Mouse (Mus musculus): ENCODE measurements at regions not wholly inside any gene's neighbourhood (a gene's known extent, or its start where the extent isn't known, plus 50 kb on each side); places are given as distances from the start of the nearest gene placed in this dataset.

DNA sequence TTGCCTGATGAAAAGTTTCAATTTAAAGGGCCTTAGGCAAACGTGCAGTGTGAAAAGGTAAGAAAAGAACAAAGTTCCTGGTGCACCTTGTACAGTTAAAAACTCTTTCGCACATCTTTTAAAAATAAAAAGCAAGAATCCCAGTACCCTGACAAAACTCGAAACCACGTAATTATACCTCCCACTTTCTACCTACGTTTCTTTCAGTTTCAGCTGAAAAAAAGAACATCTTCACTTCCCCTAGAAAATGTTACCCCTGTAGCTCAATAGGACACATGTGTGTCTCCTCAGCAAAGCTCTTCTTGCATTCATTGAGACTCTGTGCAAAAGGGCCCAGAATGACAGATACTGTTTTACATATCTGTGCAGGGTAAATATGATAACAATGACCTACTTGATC lies 113.2 kb downstream of the Spry2 start:
- no peak for DNase-seq (ENCODE audit: extremely low read depth, low read depth)

DNA sequence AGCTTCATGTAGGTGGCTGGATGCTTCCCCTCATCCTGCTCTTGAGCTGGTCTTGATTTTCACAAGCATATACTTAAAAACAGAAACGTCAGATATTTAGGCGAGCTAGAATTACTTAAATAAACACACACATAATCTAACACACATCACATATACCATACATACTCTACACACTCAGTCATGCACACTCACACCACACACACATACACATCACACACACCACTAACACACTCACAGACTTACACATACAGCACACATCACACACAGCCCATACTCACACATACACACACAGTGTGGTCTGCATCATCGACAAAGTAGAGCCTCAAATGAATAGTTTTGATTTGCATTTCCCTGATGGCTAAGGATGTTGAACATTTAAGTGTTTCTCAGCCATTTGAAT lies 116.9 kb downstream of the Spry2 start:
- no peak for DNase-seq (ENCODE audit: extremely low read depth, low read depth)

GRCm38 (mm10) chr14:105779349-105779748 lies 117.3 kb downstream of the Spry2 start:
- DNase-seq (ENCODE audit: extremely low read depth, low read depth), result no peak

DNA sequence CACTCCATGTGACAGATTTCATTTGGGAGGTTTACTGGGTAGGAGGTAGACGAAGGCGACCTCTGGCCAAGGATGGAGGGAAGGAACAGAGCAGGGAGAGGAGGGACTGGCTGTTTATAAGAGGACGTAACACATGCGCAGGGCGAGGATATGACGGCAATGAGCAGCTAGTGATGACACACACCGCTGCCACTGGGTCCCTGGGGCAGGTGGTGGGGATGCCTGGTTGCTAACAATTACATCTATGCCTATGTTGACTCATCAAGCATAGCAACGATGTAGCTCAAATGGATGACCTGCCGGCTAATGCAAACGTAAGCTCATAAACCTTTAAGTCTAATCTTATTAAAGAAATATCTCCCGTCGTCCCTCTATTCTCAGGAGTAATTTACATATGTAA lies 122.9 kb downstream of the Spry2 start:
- DNase-seq (ENCODE audit: extremely low read depth, low read depth), result no peak

- DNase-seq (ENCODE audit: extremely low read depth, low read depth), result no peak
Measured at GRCm38 (mm10) chr14:105767100-105767499, 129.5 kb downstream of the Spry2 start.

GRCm38 (mm10) chr14:105752509-105753375 lies 143.9 kb downstream of the Spry2 start:
- DNase-seq (ENCODE audit: extremely low read depth, low read depth), result no peak

DNA sequence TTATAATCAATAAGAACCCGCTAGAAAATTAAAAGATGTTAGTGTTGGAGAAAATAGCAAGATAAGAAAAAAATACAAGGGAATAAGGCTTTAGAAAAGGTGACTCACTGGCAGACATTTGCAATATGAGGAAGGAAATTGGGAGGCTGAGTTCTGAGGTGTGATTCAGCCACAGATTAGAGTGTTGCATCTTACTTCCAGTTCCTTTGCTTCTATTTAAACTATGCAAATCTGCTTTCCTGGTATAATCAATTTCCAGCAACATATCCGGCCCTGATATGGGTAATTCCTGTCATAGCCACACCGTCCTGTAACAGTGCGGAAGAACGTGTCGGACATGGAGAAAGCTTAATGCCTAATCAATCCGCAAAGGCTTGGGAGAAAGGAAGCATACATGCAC lies 144.9 kb downstream of the Spry2 start:
- DNase-seq (ENCODE audit: extremely low read depth, low read depth), result no peak

DNA sequence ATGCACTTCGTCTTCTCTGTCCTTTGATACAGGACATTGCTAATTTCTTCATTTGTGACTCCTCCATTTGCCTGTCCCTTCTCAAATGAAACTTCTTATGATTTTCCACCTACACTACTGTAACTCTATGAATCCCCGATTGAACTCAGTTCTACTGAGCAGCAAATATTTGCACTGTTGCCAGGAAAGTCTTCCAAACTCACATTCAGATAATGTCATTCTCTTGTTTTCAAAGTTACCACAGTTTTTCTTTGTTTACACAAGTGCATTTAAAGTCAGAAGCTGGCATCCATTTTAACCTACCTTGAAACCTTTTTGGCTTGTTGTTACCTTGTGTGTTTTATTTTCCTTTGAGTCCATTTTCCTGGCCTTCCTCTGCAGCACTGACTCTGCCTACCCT lies 152.0 kb downstream of the Spry2 start:
- DNase-seq (ENCODE audit: extremely low read depth, low read depth), result no peak

DNA sequence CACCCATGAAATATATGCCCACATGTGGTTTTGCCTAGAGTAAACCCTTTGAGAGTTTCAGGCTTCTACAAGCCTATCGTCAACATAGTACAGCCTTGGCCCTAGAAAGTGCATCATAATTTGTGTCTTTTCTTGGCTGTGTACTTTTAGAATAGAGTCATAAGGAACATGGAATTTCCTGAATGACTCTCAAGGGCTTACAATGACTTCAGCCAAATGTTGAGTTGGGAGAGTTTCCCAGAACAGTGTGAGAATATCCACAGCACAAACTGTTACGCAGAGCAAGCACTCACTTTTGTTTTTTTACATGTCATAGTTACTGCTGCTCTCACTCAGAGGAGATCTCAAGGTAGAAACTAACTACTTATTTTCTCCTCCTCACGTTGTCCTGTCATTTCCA lies 152.5 kb downstream of the Spry2 start:
- DNase-seq (ENCODE audit: extremely low read depth, low read depth), result no peak

DNA sequence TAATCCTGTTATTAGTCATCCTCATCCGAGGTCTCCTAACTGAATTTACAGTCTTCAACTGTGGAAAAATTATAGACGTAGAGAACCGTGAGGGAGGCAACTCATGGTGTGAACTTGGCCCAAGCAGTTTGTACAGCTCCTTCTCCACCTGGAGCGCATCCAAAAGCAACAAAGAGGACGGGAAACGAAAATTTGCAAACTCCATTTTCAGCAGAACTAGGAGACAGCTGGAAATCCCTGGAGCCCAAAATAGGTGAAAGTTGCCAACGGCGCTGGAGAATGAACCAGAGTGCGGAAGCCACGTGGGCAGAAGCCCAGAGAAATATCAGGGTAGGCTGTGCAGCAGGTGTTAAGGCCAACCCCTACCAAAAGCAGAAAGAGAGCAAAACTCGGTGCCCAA lies 155.7 kb downstream of the Spry2 start:
- DNase-seq (ENCODE audit: extremely low read depth, low read depth), result no peak

DNA sequence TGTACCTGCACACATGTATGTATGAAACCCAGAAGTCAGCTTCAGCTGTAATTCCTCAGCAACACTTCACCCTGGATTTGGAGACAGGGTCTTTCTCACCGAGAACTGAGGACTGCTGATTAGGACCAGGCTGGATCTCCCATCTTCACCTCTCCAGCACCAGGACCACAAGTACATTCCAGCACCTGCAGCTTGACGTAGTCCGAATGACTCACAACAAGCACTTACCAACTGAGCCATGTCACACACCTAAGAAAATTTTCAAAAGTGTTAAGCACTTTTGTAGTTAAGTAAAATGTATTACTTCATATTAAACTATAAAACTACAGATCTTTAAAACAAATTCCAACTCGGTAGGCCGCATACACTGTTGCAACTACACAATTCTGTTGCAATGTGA lies 158.1 kb downstream of the Spry2 start:
- DNase-seq (ENCODE audit: extremely low read depth, low read depth), result no peak

GRCm38 (mm10) chr14:105736352-105736751 lies 160.3 kb downstream of the Spry2 start:
- DNase-seq (ENCODE audit: extremely low read depth, low read depth), result no peak

DNA sequence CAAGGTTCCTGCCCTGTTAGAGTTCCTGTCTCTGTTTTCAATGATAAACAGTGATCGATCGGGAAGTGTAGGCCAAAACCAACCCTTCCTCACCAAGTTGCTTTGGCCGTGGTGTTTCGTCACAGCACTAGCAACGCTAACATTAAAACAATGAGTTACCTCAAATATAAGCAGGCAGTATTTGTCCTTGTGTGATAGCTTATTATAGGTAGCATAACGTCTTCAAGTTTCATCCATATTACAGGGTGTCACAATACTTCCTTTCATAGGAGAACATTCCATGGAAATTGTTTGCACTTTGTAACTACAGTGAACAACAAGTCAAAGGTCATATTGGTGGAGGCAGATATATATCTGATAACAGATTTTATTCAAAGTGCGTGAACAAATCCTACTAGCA lies 162.3 kb downstream of the Spry2 start:
- DNase-seq (ENCODE audit: extremely low read depth, low read depth), result no peak

- no peak for DNase-seq (ENCODE audit: extremely low read depth, low read depth)
Measured at GRCm38 (mm10) chr14:105733013-105733728, 163.4 kb downstream of the Spry2 start.

- DNase-seq (ENCODE audit: extremely low read depth, low read depth), result no peak
Measured at GRCm38 (mm10) chr14:105732221-105733012, 164.2 kb downstream of the Spry2 start.

DNA sequence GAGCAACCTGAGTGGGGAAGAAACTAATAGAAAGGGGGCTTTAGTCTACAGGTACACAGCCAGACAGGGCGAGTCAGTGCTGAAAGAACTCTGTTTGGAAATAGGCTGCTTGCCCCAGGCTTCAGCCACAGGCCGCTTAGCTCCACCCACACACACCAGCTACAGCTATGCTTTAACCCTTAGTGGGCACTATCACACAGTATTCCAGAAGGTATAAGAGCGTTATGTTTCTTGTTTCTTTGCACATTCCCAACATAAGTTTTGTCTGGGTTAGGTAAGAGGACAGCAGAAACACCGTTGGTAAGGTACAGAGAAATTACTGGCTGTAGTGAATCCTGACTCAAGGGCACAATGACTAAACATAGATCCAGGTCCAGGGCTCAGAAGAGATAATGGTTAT lies 165.8 kb downstream of the Spry2 start:
- DNase-seq (ENCODE audit: extremely low read depth, low read depth), result no peak

DNA sequence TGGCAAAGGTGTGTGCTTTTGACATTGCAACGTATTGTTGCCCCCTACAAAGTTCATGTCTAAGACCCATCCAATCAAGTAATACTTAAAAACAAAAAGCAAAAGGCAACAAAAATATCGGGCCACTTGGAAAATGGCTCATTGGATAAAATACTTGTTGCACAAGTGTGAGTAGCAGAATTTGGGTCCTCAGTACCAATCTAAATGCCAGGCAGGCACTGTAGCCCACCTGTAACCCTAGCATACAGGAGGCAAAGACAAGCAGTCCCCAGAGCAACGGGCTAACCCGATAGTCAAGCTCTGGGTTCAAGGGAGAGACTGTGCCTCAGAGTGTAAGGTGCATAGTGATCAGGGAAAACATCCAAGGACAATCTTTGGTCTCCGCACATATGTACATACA lies 167.8 kb downstream of the Spry2 start:
- no peak for DNase-seq (ENCODE audit: extremely low read depth, low read depth)

DNA sequence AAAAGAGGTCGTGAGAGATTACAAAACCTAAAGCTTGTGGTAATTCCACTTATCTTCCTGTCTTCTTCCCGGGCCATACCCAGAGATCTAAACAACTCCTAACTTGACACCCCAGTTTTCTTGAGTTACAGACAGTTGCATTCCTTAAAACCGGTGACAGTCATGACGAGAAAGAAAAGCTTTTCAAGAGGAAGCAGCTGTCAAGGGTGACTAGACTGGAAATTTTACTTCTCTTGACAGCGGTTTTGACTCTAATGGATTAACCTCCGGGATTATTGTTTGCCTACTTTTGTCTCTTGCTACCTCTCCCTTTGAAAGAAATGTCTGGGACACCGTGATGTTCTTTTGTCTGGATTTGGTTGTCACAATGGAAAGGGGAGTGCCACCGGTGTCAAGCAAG lies 170.9 kb downstream of the Spry2 start:
- no peak for DNase-seq (ENCODE audit: extremely low read depth, low read depth)

GRCm38 (mm10) chr14:105722923-105723322 lies 173.7 kb downstream of the Spry2 start:
- no peak for DNase-seq (ENCODE audit: extremely low read depth, low read depth)

GRCm38 (mm10) chr14:105721576-105721975 lies 175.0 kb downstream of the Spry2 start:
- no peak for DNase-seq (ENCODE audit: extremely low read depth, low read depth)

GRCm38 (mm10) chr14:105720816-105721510 lies 175.7 kb downstream of the Spry2 start:
- no peak for DNase-seq (ENCODE audit: extremely low read depth, low read depth)
